Mouse (Mus musculus) NIH3T3 (cell line): ENCODE data around the gene Tymp.

Experiments used
- DNase-seq: peaks from one replicate; pipeline ENCODE4 v3.0.0-alpha.2; 2012; ENCODE audit warnings: low read depth

The Tymp gene

GRCm38 (mm10) chr15:89373762-89374248 lies 3.0 kb downstream of the Tymp start, which contains the start of gene Sco2:
Sco2 (minus strand) TSS chr15:89373846.
- peak; percentile 96 for DNase-seq

GRCm38 (mm10) chr15:89373027-89373761 lies 3.6 kb downstream of the Tymp start:
- peak; percentile 89 for DNase-seq

GRCm38 (mm10) chr15:89372536-89372935 lies 4.3 kb downstream of the Tymp start:
- DNase-seq: no peak

- no peak for DNase-seq
Measured at GRCm38 (mm10) chr15:89372068-89372467, 4.8 kb downstream of the Tymp start.

DNA sequence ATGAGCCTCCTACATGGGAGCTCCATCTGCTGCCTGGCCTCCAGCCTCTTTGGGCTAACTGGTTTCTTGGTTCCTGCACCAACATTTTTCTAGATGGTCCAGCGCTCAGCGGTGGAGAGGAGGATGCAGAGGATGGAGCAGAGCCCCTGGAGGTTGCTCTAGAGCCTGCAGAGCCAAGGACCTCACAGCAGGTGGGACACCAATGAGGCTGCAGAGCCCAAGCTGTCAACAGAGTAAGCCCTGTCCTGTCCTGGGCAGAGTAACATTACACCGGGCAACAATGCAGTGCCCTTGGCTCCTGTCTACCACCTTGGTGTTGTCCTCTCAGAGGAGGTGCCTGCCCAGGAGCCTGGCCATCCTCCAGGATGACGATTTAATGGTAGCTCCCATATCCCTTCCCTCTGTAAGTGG lies 11.7 kb downstream of the Tymp start:
- no peak for DNase-seq

DNA sequence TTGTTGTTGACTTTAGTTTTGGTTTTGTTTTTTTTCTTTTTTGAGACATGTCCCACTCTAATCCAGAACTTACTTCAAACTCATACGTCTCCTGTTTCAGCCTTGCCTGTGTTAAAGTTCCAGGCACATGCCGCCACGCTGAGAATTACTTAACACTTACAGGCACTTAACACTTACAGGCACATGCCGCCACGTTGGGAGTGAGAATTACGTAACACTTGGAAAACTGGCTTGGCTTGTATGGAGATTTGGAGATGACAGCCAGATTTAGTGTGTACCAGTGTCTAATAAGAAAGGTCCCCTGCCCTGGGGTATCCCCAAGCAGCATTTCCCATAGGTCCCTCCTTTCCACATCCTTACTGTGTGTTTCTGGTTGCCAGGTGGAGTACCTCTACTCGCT lies 13.8 kb downstream of the Tymp start:
- DNase-seq: no peak

GRCm38 (mm10) chr15:89358784-89359183 lies 18.1 kb downstream of the Tymp start:
- no peak for DNase-seq

- DNase-seq: peak; percentile 98
Measured at GRCm38 (mm10) chr15:89356372-89356771, 20.5 kb downstream of the Tymp start.

GRCm38 (mm10) chr15:89355241-89356187 lies 21.3 kb downstream of the Tymp start, which contains the start of the genes Lmf2 and Ncaph2:
Lmf2 (minus strand) TSS chr15:89355659.
Ncaph2 (plus strand) TSS chr15:89355719.
- DNase-seq: peak; percentile 98

DNA sequence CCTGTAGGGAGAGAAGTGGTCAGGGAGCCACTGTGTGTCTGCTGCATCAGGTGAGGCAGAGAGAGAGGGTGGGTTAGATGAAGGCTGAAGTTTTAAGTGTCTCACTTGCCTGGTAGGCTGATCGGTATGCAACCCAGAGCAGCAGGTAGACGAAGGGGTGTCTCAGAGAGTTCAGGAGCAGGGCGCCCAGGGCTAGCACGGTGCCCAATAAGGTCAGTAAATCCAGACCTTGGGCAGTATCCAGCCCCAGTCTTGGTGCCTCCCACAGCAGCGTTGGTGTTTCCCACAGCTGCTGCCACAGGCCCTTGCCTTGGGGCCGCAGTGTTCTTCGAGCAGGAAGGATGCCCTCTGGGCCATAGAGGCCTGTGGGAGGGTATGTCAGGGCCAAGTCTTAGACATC lies 22.4 kb downstream of the Tymp start:
- DNase-seq: peak; percentile 14

GRCm38 (mm10) chr15:89353837-89354236 lies 23.0 kb downstream of the Tymp start:
- DNase-seq: no peak

DNA sequence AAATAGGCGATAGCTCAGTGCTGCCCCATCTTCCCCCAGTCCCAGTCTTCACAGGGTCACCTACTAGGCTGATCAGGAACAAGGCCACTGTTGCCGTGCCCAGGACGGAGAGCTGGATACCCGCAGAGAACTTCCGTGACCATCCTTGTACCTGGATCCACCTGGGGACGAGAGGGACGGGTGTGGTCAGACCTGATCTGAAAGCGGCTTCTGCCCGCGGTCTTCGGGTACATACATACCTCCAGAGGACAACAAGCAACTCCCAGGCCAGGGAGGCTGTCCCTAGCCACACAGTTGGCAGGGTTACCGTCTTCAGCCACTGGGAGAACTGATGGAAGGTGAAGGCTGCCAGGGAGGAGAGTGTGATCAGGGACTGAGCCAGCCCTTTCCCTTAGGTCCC lies 24.0 kb downstream of the Tymp start:
- no peak for DNase-seq

GRCm38 (mm10) chr15:89352054-89352453 lies 24.8 kb downstream of the Tymp start:
- DNase-seq: no peak

DNA sequence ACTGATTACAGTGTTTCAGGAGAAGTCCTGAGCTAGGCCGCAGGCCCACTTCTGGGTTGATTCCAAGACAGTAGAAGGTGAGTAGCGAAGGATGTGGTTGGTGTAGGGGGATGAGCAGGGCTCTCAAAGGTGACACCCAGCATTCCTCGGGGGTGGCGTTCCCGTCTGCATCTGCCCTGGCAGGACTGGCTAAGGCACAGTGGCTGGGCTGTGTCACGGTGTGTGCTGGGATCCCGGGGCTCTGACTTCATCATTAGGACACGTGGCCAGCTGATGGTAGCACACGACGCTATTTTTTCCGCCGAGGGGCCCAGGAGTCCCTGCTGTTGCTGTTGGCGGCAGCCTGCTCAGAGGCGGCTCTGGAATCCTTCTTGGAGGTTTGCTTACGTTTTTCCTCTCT lies 25.5 kb downstream of the Tymp start:
- no peak for DNase-seq

DNA sequence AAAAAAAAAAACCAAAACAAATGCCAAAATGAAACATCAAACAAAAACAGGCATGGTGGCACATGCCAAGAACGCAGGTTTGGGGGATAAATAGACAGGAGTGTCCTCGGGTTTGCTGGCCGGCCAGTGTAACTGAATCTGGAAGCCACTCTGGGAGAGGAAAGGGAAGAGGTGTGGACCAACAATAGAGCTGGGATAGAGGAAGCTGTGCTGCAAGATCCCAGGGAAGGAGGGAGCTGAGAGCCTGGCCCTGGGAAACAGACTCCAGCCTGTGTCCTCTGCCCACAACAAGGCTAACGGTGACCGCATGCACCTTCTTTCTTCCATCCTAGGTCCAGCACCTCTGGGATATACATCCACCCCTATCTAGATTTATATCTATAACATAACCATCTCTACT lies 26.4 kb downstream of the Tymp start:
- DNase-seq: no peak

DNA sequence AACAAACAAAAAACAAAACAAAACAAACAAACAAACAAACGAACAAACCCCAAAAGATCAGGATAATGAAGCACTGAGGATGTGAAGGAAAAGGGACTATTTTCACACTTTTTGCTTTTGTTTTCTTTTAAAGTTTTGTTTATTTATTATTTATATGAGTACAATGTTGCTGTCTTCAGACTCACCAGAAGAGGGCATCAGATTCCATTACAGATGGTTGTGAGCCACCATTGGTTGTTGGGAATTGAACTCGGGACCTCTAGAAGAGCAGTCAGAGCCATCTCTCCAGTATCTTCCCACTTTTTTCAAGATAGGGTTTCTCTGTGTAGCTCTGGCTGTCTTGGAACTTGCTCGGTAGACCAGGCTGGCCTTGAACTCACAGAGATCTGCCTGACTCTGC lies 33.5 kb downstream of the Tymp start:
- DNase-seq: no peak

- no peak for DNase-seq
Measured at GRCm38 (mm10) chr15:89341678-89342077, 35.2 kb downstream of the Tymp start.

GRCm38 (mm10) chr15:89340136-89340535 lies 36.7 kb downstream of the Tymp start:
- DNase-seq: no peak

DNA sequence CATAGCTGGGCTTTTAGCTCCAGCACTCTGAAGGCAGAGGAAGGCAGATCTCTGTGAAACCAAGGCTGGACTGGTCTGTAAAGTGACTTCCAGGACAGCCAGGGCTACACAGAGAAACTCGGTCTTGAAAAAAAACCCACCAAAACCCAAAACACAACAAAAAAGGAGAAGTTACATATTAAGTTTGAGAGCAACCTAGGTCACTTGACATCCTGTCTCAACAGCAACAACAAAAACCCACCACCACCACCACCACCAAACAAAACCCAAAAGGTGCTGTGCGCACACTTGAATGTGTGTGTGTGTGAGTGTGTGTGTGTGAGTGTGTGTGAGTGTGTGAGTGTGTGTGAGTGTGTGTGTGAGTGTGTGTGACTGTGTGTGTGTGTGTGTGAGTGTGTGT lies 37.1 kb downstream of the Tymp start:
- DNase-seq: no peak

DNA sequence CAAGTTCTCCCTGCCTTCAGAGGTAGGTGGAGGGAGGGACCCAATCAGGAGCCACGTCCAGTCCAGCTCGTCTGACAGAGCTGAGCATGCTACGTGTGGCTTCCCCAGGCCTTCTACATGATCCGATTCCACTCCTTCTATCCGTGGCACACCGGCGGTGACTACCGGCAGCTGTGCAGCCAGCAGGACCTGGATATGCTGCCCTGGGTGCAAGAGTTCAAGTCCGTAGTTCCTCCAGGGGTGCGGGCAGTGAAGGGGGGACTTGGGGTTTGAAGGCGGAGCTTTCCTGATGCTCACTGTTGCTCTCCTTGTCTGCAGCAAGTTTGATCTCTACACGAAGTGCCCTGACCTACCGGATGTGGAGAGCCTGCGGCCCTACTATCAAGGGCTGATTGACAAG lies 40.4 kb downstream of the Tymp start:
- no peak for DNase-seq

DNA sequence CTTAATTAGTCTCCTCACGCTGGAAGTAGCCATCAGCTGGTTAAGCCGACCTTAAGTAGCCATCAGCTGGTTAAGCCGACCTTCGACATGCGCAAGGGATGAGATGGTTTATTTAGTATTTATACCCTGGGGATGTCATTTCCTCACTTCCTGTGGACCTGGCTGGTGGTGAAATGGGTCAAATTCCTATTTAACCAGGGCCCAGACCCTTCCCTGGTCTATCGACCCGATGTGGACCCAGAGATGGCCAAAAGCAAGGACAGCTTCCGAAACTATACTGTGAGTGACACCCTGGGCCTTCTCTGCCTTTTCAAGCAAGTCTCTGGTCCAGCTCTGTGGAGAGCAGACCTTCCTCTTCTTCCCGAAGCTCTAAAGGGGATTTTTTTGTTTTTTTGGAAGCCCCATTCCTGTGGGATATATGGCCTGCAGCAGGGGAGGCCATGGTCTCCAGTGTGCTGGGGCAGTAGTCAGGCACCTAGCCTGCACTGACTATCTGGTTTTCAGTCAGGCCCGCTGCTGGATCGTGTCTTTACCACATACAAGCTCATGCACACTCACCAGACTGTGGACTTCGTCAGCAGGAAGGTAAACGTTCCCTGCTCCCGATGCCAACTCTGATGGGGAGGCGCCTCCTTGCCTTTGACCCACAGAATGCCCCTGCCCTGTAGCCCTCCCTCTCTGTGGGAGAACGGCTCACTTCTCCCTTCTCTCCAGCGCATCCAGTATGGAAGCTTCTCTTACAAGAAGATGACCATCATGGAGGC lies 41.9 kb downstream of the Tymp start:
- no peak for DNase-seq

- no peak for DNase-seq
Measured at GRCm38 (mm10) chr15:89334271-89334670, 42.6 kb downstream of the Tymp start, which contains the start of gene Miox. Miox (plus strand) TSS chr15:89334398.
